Mouse (Mus musculus) stomach, adult 2 months (tissue): ENCODE measurements around the gene Cldn8. TPM values are rescaled to one million over a fixed set of nuclear protein-coding genes. Genes with fewer than 3 reads are reported as not detected.

Experiments
- polyA plus RNA-seq: library from polyadenylated mRNA; depleted of rRNA; stranded (reverse); fragments of >200 nt; gene quantifications from 2 replicates; pipeline ENCODE4 v1.2.3, GENCODE M21; 2012; rRNA removed

Cldn8 gene
- 0.40 and 0.41 TPM in 2 replicates for polyA plus RNA-seq

GRCm38 (mm10) chr16:88563045-88563913 is at the start of gene Cldn8:
Gene Cldn8 (minus strand): TSS chr16:88563183.

GRCm38 (mm10) chr16:88611922-88612321 is 48.9 kb upstream of the Cldn8 start, which contains the start of gene Krtap24-1:
Gene Krtap24-1 (minus strand): TSS chr16:88612279.

Other genes starting within 250 kb of the Cldn8 start
- gene Cldn17, start 56.2 kb downstream of the Cldn8 start, polyA plus RNA-seq = 0.44 and 1.0 TPM in 2 replicates
- not detected in 2 replicates for gene Krtap24-1, start 49.1 kb upstream of the Cldn8 start, polyA plus RNA-seq
- not detected in 2 replicates for gene 2310079G19Rik, start 64.5 kb upstream of the Cldn8 start, polyA plus RNA-seq
- gene Krtap26-1, start 84.6 kb upstream of the Cldn8 start, polyA plus RNA-seq = not detected in 2 replicates
- gene Krtap27-1, start 108.5 kb upstream of the Cldn8 start, polyA plus RNA-seq = not detected in 2 replicates
- gene 2310061N02Rik, start 144.8 kb upstream of the Cldn8 start, polyA plus RNA-seq = not detected in 2 replicates
- gene Krtap13-1, start 165.7 kb upstream of the Cldn8 start, polyA plus RNA-seq = not detected in 2 replicates
- not detected in 2 replicates for gene Krtap13, start 188.5 kb upstream of the Cldn8 start, polyA plus RNA-seq
- gene 2310034C09Rik, start 195.7 kb upstream of the Cldn8 start, polyA plus RNA-seq = not detected in 2 replicates
- not detected in 2 replicates for gene 2310057N15Rik, start 211.0 kb upstream of the Cldn8 start, polyA plus RNA-seq
- not detected in 2 replicates for gene Gm5965, start 214.7 kb upstream of the Cldn8 start, polyA plus RNA-seq
- not detected in 2 replicates for gene Gm20741, start 249.0 kb upstream of the Cldn8 start, polyA plus RNA-seq